Mouse (Mus musculus) forelimb bud, embryonic 11.5 days (tissue): Measurements from ENCODE around the gene Ufsp2.

ENCODE experiments used
- DNase-seq: peaks from one replicate; pipeline ENCODE4 v3.0.0-alpha.2; 2012; ENCODE audit warnings: low read depth, low spot score

The Ufsp2 gene

DNA sequence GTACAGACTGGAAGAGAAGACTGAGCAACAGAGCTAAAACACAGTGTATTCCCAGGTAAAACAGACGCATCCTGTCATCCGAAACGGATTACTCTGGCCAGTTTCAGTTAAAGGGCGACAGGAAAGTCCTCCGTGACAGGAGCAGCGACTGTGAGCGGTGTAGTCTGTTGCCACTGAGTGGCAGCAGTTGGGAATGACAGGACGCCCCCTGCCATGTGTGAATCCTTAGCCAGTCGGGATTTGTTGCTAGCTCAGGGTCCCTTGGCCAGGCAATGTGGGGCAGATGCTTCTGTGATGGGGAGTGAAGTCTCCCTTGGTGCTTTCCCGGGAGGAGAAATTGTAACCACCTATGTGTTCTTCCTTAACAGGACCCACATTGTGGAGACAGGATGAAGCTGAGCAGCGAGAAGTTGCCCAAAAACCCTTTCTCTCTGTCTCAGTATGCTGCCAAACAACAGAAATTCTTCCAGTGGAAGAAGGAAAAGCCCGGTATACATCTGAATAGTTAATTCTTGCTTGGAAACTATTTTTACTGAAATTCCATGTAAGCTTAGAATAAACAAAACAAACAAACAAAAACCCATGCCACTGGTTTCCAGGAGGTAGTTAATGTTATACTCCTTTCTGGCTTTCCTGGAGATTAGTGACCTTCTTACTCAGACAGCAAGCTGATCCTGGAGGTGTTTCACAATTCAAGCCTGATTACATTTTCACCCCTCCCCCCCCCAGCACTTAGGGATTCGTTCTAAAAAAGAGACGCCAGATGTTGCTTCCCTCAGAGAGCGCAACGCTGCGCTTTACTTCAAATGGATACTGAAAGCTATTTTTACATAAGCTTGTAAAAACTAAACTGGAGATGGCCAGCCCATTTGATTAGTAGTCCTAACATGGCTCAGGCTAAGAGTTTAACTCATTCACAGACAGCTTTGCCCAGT is 35.7 kb downstream of the Ufsp2 start:
- DNase-seq: peak; percentile 40

GRCm38 (mm10) chr8:46022203-46022602 is 46.9 kb downstream of the Ufsp2 start:
- DNase-seq: no peak

DNA sequence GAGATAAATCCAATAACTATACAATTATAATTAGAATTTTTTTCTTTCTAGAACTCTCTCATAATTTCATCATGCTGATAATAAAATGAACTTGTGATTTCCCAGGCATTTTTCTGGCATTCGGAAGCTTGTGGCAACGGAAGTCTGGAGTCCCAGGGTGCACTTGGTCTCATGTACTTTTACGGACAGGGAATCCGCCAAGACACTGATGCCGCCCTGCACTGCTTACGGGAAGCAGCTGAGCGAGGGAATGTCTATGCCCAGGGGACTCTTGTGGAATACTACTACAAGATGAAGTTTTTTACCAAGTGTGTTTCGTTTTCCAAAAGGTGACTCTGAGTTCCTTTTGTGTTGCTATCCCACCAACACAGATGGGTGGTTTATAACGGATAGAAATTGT is 47.4 kb downstream of the Ufsp2 start:
- no peak for DNase-seq

- no peak for DNase-seq
These were observed 49.1 kb downstream of the Ufsp2 start for GRCm38 (mm10) chr8:46024392-46024791.

DNA sequence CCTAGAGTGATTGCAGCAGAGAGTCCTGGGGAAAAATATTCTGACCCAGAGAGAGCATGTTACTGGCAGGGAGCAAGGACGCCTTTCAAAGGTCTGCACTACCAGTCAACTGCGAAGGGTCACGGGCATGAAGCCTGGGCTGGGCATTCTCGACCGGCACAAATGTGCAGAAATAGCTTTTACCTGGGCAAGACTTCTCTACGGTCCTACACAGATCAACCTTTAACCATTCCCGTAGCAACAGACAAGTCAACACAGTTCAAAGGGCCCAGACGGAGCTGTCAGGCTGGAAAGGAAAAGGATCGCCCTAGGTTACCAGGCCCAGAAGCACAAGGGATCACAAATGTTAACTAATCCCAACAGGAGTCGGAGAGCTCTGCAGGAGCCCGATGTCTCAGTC is 60.9 kb downstream of the Ufsp2 start:
- DNase-seq: no peak

DNA sequence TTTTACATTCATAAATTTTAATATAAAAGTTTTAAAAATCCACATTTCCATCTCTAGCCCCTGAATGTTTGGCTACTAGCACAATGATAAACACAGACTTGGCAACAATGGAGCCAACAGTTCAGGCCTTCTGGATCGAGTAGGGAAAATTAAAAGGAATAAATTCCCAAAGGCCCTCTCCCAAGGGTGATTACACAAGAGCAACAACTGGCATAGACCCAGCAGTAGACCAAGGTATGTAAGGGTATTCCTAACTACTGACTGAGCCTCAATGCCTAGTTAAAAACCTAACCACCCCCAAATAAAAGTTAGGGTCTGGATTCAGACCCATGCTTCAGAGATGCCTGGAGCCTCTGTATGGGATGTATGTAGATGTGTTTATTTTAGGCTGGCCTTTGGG is 64.3 kb downstream of the Ufsp2 start:
- DNase-seq: no peak

- DNase-seq: no peak
These were observed 64.9 kb downstream of the Ufsp2 start for GRCm38 (mm10) chr8:46040260-46040659.
